Mouse (Mus musculus) large intestine, adult 2 months (tissue): ENCODE data around the gene Exd2. TPM values are rescaled to one million over a fixed set of nuclear protein-coding genes. Genes with fewer than 3 reads are reported as not detected.

Experiments
- DNase-seq: peaks from one replicate; pipeline ENCODE4 v3.0.0-alpha.2; 2012; ENCODE audit warnings: low read depth, low spot score
- WGBS: fragments of 180-500 bp; shearing (Covaris S2); methylation state at CpG from one replicate; pipeline ENCODE4 v1.1.7; 2018; 5-methylcytosine and 5-hydroxymethylcytosine counted together
- polyA plus RNA-seq: library from polyadenylated mRNA; depleted of rRNA; stranded (reverse); fragments of >200 nt; gene quantifications from 2 replicates; pipeline ENCODE4 v1.2.3, GENCODE M21; 2012; rRNA removed

Gene Exd2
- polyA plus RNA-seq, 1 experiment: 7.3 TPM

- no peak for DNase-seq
- 57% methylated on average over 2 of the region's 2 CpGs for WGBS
These were observed 71.0 kb downstream of the Exd2 start for GRCm38 (mm10) chr12:80533876-80534275.

GRCm38 (mm10) chr12:80537313-80537712, 74.4 kb downstream of the Exd2 start:
- no peak for DNase-seq
- 72% methylated on average over 2 of the region's 2 CpGs for WGBS

DNA sequence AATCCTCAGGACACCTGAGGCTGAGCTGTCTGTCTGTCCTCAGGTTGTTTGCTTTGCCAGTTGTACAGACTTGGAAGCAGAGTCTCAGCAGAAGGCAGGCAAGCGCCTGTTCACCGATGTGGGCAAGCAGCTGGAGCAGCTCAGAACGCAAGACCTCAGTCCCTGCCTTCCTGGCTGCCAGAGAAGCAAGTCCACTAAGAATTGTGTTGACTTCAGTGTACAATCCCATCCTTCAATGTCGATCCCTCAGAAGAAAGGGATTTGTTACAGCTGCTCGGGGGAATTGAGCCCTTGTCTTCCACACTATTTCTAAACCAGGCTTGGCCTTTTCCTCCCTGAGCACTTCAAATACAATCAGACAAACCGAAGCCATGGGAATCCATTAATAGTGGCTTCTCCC, 75.4 kb downstream of the Exd2 start:
- DNase-seq: no peak
- WGBS: 60% methylated on average over 6 of the region's 6 CpGs

GRCm38 (mm10) chr12:80545310-80545709, 82.4 kb downstream of the Exd2 start:
- no peak for DNase-seq
- 32% methylated on average over 4 of the region's 4 CpGs for WGBS

- WGBS: 64% methylated on average over 11 of the region's 11 CpGs
- no peak for DNase-seq
These were observed 86.8 kb downstream of the Exd2 start for GRCm38 (mm10) chr12:80549646-80550045.

Other genes with a start within 250 kb of the Exd2 start
- gene Actn1, start 202.7 kb upstream of the Exd2 start, polyA plus RNA-seq: 97.4 and 98.8 TPM in 2 replicates
- gene Dcaf5, start 26.5 kb upstream of the Exd2 start, polyA plus RNA-seq: 11.7 and 15.8 TPM in 2 replicates
- gene Galnt16, start 55.2 kb downstream of the Exd2 start, polyA plus RNA-seq: 0.78 and 0.82 TPM in 2 replicates
- gene Slc39a9, start 180.8 kb downstream of the Exd2 start, polyA plus RNA-seq: 45.1 and 87.2 TPM in 2 replicates
- gene Erh, start 181.2 kb downstream of the Exd2 start, polyA plus RNA-seq: 41.8 and 42.0 TPM in 2 replicates
- 0.29 and 0.30 TPM in 2 replicates for gene Plekhd1, start 229.5 kb downstream of the Exd2 start, polyA plus RNA-seq